Mouse (Mus musculus) erythroblast, embryonic 14.5 days (primary cell): Measurements from ENCODE around the gene Pbdc1. TPM values are rescaled to one million over a fixed set of nuclear protein-coding genes. Genes with fewer than 3 reads are reported as not detected.
"Not testable (repeated sequence)": the region's sequence is repeated elsewhere in the genome, so short reads cannot be mapped to it uniquely, and the experiment has no call there.

Experiments used
- H3K27me3 ChIP-seq: 2 replicates; pipeline ENCODE4 v1.6.1; 2012; ENCODE audit warnings: inconsistent platforms; ENCODE audit not compliant: control insufficient read depth
- H3K36me3 ChIP-seq: 2 replicates; pipeline ENCODE4 v1.6.1; 2012; ENCODE audit warnings: mild to moderate bottlenecking, inconsistent platforms; ENCODE audit not compliant: control insufficient read depth
- H3K4me1 ChIP-seq: 2 replicates; pipeline ENCODE4 v1.6.1; 2012; ENCODE audit warnings: inconsistent platforms; ENCODE audit not compliant: control insufficient read depth
- H3K4me3 ChIP-seq: replicated peaks from 2 replicates; pipeline ENCODE3; 2012; ENCODE audit warnings: moderate library complexity, mild to moderate bottlenecking, inconsistent platforms
- H3K9me3 ChIP-seq: 2 replicates; pipeline ENCODE4 v1.6.1; 2012; ENCODE audit warnings: low read length, inconsistent platforms, mixed read lengths; ENCODE audit not compliant: control insufficient read depth
- GATA1 ChIP-seq: IDR thresholded peaks from 2 replicates; pipeline ENCODE4 v1.6.1; 2012; ENCODE audit warnings: low read length, inconsistent platforms, mixed read lengths
- TAL1 ChIP-seq: IDR thresholded peaks from 3 replicates; pipeline ENCODE4 v1.6.1; 2012; ENCODE audit warnings: low read length, inconsistent platforms, mixed read lengths
- polyA plus RNA-seq: library from polyadenylated mRNA; stranded (reverse); fragments of >175 nt; gene quantifications from 2 replicates; pipeline ENCODE4 v1.2.3, GENCODE M21; 2012

Pbdc1 gene
- polyA plus RNA-seq: 1.1 and 1.2 TPM in 2 replicates

DNA sequence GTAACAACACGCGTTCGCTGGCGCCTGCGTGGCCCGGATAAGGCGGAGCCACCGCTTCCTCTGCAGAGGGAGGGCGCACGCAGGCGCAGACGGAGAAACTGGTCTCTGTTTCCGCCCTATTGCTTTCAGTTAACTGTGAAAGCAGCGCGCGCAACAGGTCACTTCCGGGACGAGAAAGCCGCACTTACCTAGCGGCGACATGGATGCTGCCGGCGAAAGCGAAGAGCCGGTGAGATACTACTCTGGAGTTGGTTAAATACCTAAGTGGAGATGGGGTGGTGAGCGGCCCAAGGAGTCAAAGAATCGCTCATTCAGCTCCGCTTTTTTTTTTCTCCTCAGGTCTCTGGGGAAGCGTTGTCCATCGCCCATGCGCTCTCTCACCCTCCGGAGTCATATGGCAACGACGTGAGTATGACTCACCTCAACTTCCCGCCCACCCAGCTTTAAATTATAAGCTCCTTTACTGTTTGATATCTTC is at the start of gene Pbdc1:
TSS of gene Pbdc1 (plus strand) at position 142 of the 478 bp plus-strand sequence.
- Histone ChIP-seq H3K36me3 (peaks cover 31% of the 10 kb centered on the region), H3K9me3 (no peaks in the 10 kb centered on the region), H3K4me3 (peak within 1 kb of the TSS; percentile 82), H3K27me3 (no peaks in the 10 kb centered on the region; the same call in 1 of the 2 replicates), H3K4me1 (peaks cover 9% of the 10 kb centered on the region)
- TF ChIP-seq GATA1 (no peak), TAL1 (no peak)

GRCm38 (mm10) chrX:105037666-105038065 is 41.9 kb upstream of the Pbdc1 start:
- peaks cover 2% of the 10 kb centered on the region for H3K9me3 ChIP-seq
- no peaks in the 10 kb centered on the region for H3K27me3 ChIP-seq
- H3K4me3 ChIP-seq: no peak overlapping the region
- no peaks in the 10 kb centered on the region for H3K4me1 ChIP-seq
- no peak for TF ChIP-seq GATA1
- no peak for TF ChIP-seq TAL1
- H3K36me3 ChIP-seq: peaks cover 25% of the 10 kb centered on the region

DNA sequence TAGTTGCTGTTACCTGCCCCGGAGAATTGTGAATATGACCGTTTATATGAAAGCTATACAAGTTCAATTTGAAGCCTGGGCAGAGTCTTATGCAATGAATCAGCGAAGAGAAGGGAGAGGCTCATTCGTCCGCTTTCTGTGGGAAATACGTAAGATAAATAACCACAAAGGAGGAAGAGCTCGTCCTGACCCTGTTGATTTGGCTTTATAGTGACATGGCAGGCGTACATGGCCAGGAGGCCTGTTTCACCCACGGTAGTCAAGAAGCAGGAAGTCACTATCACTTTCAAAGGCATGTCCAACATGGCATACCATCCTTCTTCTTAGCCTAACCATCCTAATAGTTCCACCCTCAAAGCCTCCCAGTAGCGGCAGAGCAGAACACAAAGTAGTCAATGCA is 15.3 kb upstream of the Pbdc1 start:
- Histone ChIP-seq H3K36me3 (peaks cover 95% of the 10 kb centered on the region), H3K4me1 (peaks cover 12% of the 10 kb centered on the region), H3K4me3 (no peak overlapping the region), H3K9me3 (no peaks in the 10 kb centered on the region), H3K27me3 (no peaks in the 10 kb centered on the region)
- no peak for TF ChIP-seq TAL1
- TF ChIP-seq GATA1: no peak

GRCm38 (mm10) chrX:105064801-105065200 is 14.8 kb upstream of the Pbdc1 start:
- Histone ChIP-seq H3K4me3 (no peak overlapping the region), H3K27me3 (no peaks in the 10 kb centered on the region), H3K4me1 (peaks cover 12% of the 10 kb centered on the region), H3K9me3 (no peaks in the 10 kb centered on the region), H3K36me3 (peaks cover 90% of the 10 kb centered on the region)
- TF ChIP-seq GATA1 (no peak), TAL1 (no peak)

- peak overlapping the region; percentile 68 for H3K4me3 ChIP-seq
- no peaks in the 10 kb centered on the region for H3K27me3 ChIP-seq
- TF ChIP-seq TAL1 (no peak), GATA1 (no peak)
- H3K36me3 ChIP-seq: peaks cover 39% of the 10 kb centered on the region
- peaks cover 14% of the 10 kb centered on the region for H3K4me1 ChIP-seq
- no peaks in the 10 kb centered on the region for H3K9me3 ChIP-seq
Observed at GRCm38 (mm10) chrX:105069671-105070503, 9.7 kb upstream of the Pbdc1 start.

DNA sequence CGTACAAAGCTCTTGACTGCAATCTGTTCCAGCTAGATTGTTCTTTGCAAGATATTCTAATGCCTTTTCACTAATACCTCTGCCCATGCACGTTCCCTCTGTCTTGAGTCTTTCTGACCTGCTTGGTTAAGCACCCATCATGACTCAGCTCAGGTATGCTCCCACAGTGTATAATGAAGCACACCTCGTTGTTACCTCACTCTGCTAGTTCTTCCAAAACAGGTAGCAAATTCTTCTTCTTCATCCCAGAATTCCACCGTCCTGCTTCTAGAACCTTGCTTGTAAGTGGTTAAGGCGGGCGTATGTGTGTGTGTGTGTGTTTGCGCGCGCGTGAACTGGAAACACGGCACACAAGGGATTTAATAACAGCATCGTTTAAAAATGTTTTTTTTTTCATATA is 405 bp upstream of the Pbdc1 start:
- H3K9me3 ChIP-seq: no peaks in the 10 kb centered on the region
- no peaks in the 10 kb centered on the region; the same call in 1 of the 2 replicates for H3K27me3 ChIP-seq
- peak overlapping the region; percentile 82 for H3K4me3 ChIP-seq
- TF ChIP-seq GATA1 (no peak), TAL1 (no peak)
- peaks cover 29% of the 10 kb centered on the region for H3K36me3 ChIP-seq
- peaks cover 9% of the 10 kb centered on the region for H3K4me1 ChIP-seq

- Histone ChIP-seq H3K36me3 (peaks cover 33% of the 10 kb centered on the region), H3K9me3 (no peaks in the 10 kb centered on the region), H3K27me3 (no peaks in the 10 kb centered on the region; the same call in 1 of the 2 replicates), H3K4me3 (peak overlapping the region; percentile 82), H3K4me1 (peaks cover 9% of the 10 kb centered on the region)
- TF ChIP-seq GATA1 (no peak), TAL1 (no peak)
Observed at GRCm38 (mm10) chrX:105080096-105080495, 540 bp downstream of the Pbdc1 start.

- H3K9me3 ChIP-seq, H3K4me1 ChIP-seq, H3K27me3 ChIP-seq, H3K4me3 ChIP-seq: not testable (repeated sequence)
- H3K36me3 ChIP-seq: peaks cover 57% of the 10 kb centered on the region
Observed at GRCm38 (mm10) chrX:105083013-105083412, 3.5 kb downstream of the Pbdc1 start.

GRCm38 (mm10) chrX:105104175-105104574 is 24.6 kb downstream of the Pbdc1 start:
- H3K27me3 ChIP-seq: no peaks in the 10 kb centered on the region
- TF ChIP-seq TAL1 (no peak), GATA1 (no peak)
- H3K4me1 ChIP-seq: no peaks in the 10 kb centered on the region
- no peaks in the 10 kb centered on the region for H3K9me3 ChIP-seq
- peaks cover 3% of the 10 kb centered on the region; the same call in 1 of the 2 replicates for H3K36me3 ChIP-seq
- H3K4me3 ChIP-seq: no peak overlapping the region
